In the genomic region with DNA sequence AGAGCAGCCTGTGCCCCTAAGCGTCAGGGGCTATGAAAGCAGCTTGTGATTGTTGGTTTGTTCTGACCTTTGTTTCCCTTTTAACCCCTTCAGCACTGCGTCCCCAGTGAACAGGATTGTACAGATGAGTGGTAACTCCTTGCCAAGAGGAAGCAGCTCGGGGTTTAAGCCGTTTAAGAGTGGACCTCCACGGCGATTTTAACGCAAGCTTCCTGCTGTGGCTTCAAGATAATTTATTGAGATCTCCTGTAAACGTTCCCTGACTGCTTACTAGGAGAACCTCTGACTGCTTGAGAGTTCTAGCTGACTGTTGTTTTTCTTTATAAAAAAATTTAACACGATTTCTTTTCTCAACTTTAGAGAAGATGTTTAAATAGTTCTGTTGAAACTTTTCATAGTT, we compare ENCODE assay signal across 17 mouse cellular contexts.
"Had no signal": no experiment of that assay in that cellular context is flagged by ENCODE, and none has a peak within 500 bp of the region (broad histone marks: within the 10 kb centered on the region; RNA-seq: fewer than 3 reads in every experiment).

No protein-coding gene starts in this region.

- ATAC-seq: intestine, embryonic 16.5 days; midbrain, embryonic 15.5 days had no signal

- H3K27me3 ChIP-seq: kidney, embryonic 15.5 days; limb, embryonic 13.5 days; megakaryocyte, embryonic 14.5 days; midbrain, embryonic 15.5 days; neural tube, embryonic 13.5 days; stomach, embryonic 15.5 days had no signal

- H3K4me1 ChIP-seq: kidney, embryonic 15.5 days; limb, embryonic 13.5 days; midbrain, embryonic 15.5 days; neural tube, embryonic 13.5 days; stomach, embryonic 15.5 days had no signal

- H3K4me3 ChIP-seq: kidney, embryonic 15.5 days; limb, embryonic 13.5 days; midbrain, embryonic 15.5 days; neural tube, embryonic 13.5 days; stomach, embryonic 15.5 days had no signal

- H3K9me3 ChIP-seq: kidney, embryonic 15.5 days; limb, embryonic 13.5 days; megakaryocyte, embryonic 14.5 days; midbrain, embryonic 15.5 days; neural tube, embryonic 13.5 days; stomach, embryonic 15.5 days had no signal

- H3K27ac ChIP-seq: kidney, embryonic 15.5 days; limb, embryonic 13.5 days; midbrain, embryonic 15.5 days; neural tube, embryonic 13.5 days; stomach, embryonic 15.5 days had no signal

- H3K9ac ChIP-seq: kidney, embryonic 15.5 days; limb, embryonic 13.5 days; lung, embryonic 14.5 days; midbrain, embryonic 15.5 days; neural tube, embryonic 13.5 days; stomach, embryonic 15.5 days had no signal

- DNase-seq: kidney, adult 2 months; layer of hippocampus, adult 9-11 months; layer of hippocampus, postnatal 36 days; left cerebral cortex, postnatal 4 days; lung, embryonic 14.5 days; lung, postnatal 10 days; lung, postnatal 4 days; retina, postnatal 1 day; right cerebral cortex, postnatal 4 days; thymus, postnatal 4 days had no signal
